Mouse (Mus musculus): ENCODE data around the gene Olfr364-ps1. TPM values are rescaled to one million over a fixed set of nuclear protein-coding genes. Genes with fewer than 3 reads are reported as not detected.

The Olfr364-ps1 gene
- total RNA-seq (2021): not detected

GRCm38 (mm10) chr2:37139022-37139421, at the start of gene Olfr364-ps1:
Gene Olfr364-ps1 (plus strand): TSS chr2:37139322.
- intact Hi-C loops (cut with DNase I): no loop called here
- no peak for DNase-seq (ENCODE audit: extremely low spot score in 1 of 2, low spot score in 2 of 2)

- intact Hi-C loops (cut with DNase I): no loop called here
- DNase-seq (ENCODE audit: extremely low spot score in 1 of 2, low spot score in 2 of 2): no peak
Measured at GRCm38 (mm10) chr2:37117810-37118209, 21.3 kb upstream of the Olfr364-ps1 start, which contains the start of gene Olfr362. Gene Olfr362 (minus strand): TSS chr2:37117910.

- DNase-seq (ENCODE audit: extremely low spot score in 1 of 2, low spot score in 2 of 2): no peak
- intact Hi-C loops (cut with DNase I): no loop called here
Measured at GRCm38 (mm10) chr2:37187898-37188297, 48.8 kb downstream of the Olfr364-ps1 start, which contains the start of gene Olfr365. Gene Olfr365 (plus strand): TSS chr2:37188198.

Other genes starting within 250 kb of the Olfr364-ps1 start
- not detected for gene Olfr353, start 246.4 kb upstream of the Olfr364-ps1 start, total RNA-seq (2021)
- gene Olfr354, start 233.6 kb upstream of the Olfr364-ps1 start, total RNA-seq (2021): under 1 TPM in 1 of 2 experiments, not detected in 1; 0.04 TPM
- not detected for gene Olfr355, start 210.4 kb upstream of the Olfr364-ps1 start, total RNA-seq (2021)
- not detected for gene Olfr356, start 202.2 kb upstream of the Olfr364-ps1 start, total RNA-seq (2021)
- not detected for gene Olfr357, start 145.5 kb upstream of the Olfr364-ps1 start, total RNA-seq (2021)
- gene Olfr358, start 130.0 kb upstream of the Olfr364-ps1 start, total RNA-seq (2021): not detected
- gene Olfr360, start 73.6 kb upstream of the Olfr364-ps1 start, total RNA-seq (2021): not detected
- not detected for gene Olfr361, start 50.0 kb upstream of the Olfr364-ps1 start, total RNA-seq (2021)
- not detected for gene Olfr362, start 21.4 kb upstream of the Olfr364-ps1 start, total RNA-seq (2021)
- not detected for gene Olfr365, start 48.9 kb downstream of the Olfr364-ps1 start, total RNA-seq (2021)
- not detected for gene Olfr366, start 72.3 kb downstream of the Olfr364-ps1 start, total RNA-seq (2021)
- gene Olfr368, start 187.2 kb downstream of the Olfr364-ps1 start, total RNA-seq (2021): not detected
- 10 to 100 TPM; 26.4 to 27.5 TPM for gene Pdcl, start 220.0 kb downstream of the Olfr364-ps1 start, total RNA-seq (2021)